Mouse (Mus musculus) forebrain, embryonic 14.5 days (tissue): ENCODE data around the gene Fam110a. TPM values are rescaled to one million over a fixed set of nuclear protein-coding genes. Genes with fewer than 3 reads are reported as not detected.

Source experiments
- ATAC-seq: fragments of 200-750 bp; cut with Nextera tagmentation; 2 replicates; pipeline ENCODE4 v1.8.0; 2017; ENCODE audit warnings: mild to moderate bottlenecking, moderate library complexity
- DNase-seq: peaks from one replicate; pipeline ENCODE4 v3.0.0-alpha.2; 2015; ENCODE audit warnings: low spot score
- H3K27ac ChIP-seq: fragments of 300-500 bp; sonication (generic); 2 replicates; pipeline ENCODE4 v1.5.1; 2014; ENCODE audit warnings: low read depth, mild to moderate bottlenecking, control low read depth, low read length, moderate library complexity
- H3K27me3 ChIP-seq: fragments of 300-500 bp; sonication (generic); replicated peaks from 2 replicates; pipeline ENCODE4 v1.6.1; 2014; ENCODE audit warnings: low read length, control low read depth, mixed read lengths; ENCODE audit not compliant: control insufficient read depth, insufficient read depth
- H3K36me3 ChIP-seq: fragments of 300-500 bp; sonication (generic); 2 replicates; pipeline ENCODE4 v1.6.1; 2014; ENCODE audit warnings: low read length, control low read depth; ENCODE audit not compliant: control insufficient read depth, insufficient read depth
- H3K4me1 ChIP-seq: fragments of 300-500 bp; sonication (generic); 2 replicates; pipeline ENCODE4 v1.6.1; 2014; ENCODE audit warnings: antibody characterized with exemption, low read length, control low read depth; ENCODE audit not compliant: control insufficient read depth, insufficient read depth
- H3K4me2 ChIP-seq: fragments of 300-500 bp; sonication (generic); 2 replicates; pipeline ENCODE4 v1.6.1; 2014; ENCODE audit warnings: mild to moderate bottlenecking, control low read depth, low read length
- H3K4me3 ChIP-seq: fragments of 300-500 bp; sonication (generic); 2 replicates; pipeline ENCODE4 v1.5.1; 2014; ENCODE audit warnings: low read depth, low read length, control low read depth
- H3K9ac ChIP-seq: fragments of 300-500 bp; sonication (generic); 2 replicates; pipeline ENCODE4 v1.6.1; 2014; ENCODE audit warnings: mild to moderate bottlenecking, low read length, control low read depth, moderate library complexity
- H3K9me3 ChIP-seq: fragments of 300-500 bp; sonication (generic); replicated peaks from 2 replicates; pipeline ENCODE4 v1.6.1; 2016; ENCODE audit warnings: low read length, control low read depth, mixed read lengths; ENCODE audit not compliant: control insufficient read depth
- WGBS: fragments of 180-500 bp; shearing (Covaris S2); extraction: QIAGEN DNeasy Blood & Tissue Kit; methylation state at CpG from one replicate; pipeline ENCODE4 v1.1.7; 2014; 5-methylcytosine and 5-hydroxymethylcytosine counted together
- polyA plus RNA-seq: library from polyadenylated mRNA; unstranded; fragments of >200 nt; fragmentation: Nextera tagmentation; extraction: Ambion mirVana; gene quantifications from 2 replicates; pipeline ENCODE4 v1.2.1, GENCODE M21; 2014

Fam110a gene
- polyA plus RNA-seq, 1 experiment from 2014 or later: 64.5 TPM

DNA sequence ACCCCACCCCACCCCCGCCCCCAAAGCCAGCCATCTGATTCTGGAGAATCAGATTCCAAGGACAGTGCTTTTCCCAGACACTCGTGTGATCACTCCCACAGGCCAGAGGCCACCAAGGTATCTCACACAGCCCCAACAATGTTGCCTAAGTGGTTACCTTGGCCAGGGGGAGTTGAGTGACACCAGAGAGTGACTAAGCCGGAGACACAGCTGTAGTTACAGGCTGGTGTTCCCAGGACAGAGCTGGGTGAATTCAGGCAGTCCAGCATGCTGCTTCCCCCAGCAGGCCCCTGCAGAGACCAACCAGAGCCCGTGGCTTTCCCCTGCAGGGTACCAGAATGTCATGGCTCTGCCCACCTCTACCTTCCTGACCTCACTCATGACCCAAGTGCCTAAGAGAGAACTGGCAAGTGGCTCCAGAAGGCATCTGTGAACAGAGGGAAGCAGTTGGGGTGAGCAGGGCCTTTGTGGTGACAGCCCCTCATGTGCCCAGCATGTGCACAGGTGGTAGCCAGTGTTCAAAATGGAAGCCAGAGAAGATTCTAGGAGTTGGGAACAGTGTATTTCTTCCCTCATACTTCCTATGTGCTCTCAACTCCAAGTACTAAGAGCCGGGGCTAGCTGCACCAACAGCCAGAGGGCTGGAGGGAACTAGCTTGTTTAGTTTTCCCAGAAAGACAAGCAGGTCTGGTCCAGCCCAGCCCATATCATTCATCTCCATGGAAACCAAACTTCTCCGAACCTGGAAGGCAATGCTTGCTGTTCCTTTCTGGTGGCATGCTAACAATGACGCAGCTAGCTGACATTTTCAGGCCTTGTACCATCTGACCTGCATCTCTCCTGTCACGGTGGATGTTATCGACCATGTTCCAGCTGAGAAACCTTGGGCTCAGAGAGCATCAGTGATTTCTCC lies 18.5 kb downstream of the Fam110a start:
- Histone ChIP-seq H3K4me2 (no peak overlapping the region), H3K36me3 (no peaks in the 10 kb centered on the region), H3K4me1 (peaks cover 20% of the 10 kb centered on the region), H3K9me3 (no peaks in the 10 kb centered on the region), H3K9ac (no peak overlapping the region), H3K27me3 (no peaks in the 10 kb centered on the region), H3K4me3 (no peak overlapping the region), H3K27ac (no peak overlapping the region)
- ATAC-seq (no peak), DNase-seq (no peak)
- 41% methylated on average over 9 of the region's 9 CpGs for WGBS

DNA sequence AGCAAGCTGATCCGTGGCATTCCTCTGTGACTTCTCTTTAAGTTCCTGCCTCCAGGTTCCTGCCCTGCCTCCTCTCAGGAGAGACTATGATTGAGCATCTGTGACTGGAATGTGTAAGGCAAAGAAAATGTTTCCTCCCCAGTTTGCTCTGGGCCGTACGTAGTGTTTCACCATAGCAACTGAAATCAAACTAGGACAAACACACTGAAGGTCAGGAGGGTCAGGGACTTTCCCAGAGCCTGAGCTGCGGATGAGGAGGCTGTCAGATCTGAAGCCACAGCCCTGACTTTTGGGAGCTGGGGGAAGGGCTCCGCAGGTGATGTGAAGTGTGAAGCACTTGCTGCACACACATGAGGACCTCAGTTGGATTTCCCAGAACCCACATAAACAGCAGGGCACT lies 20.7 kb downstream of the Fam110a start:
- Histone ChIP-seq H3K27me3 (no peaks in the 10 kb centered on the region), H3K27ac (no peak overlapping the region), H3K9me3 (no peaks in the 10 kb centered on the region), H3K4me1 (peaks cover 19% of the 10 kb centered on the region), H3K4me2 (no peak overlapping the region), H3K4me3 (no peak overlapping the region), H3K9ac (no peak overlapping the region), H3K36me3 (no peaks in the 10 kb centered on the region)
- DNase-seq (no peak), ATAC-seq (no peak)
- WGBS: 54% methylated on average over 5 of the region's 5 CpGs

GRCm38 (mm10) chr2:151956500-151957137 lies 23.4 kb downstream of the Fam110a start:
- Histone ChIP-seq H3K4me2 (no peak overlapping the region), H3K9me3 (no peaks in the 10 kb centered on the region), H3K4me3 (no peak overlapping the region), H3K27me3 (no peaks in the 10 kb centered on the region), H3K9ac (no peak overlapping the region), H3K27ac (no peak overlapping the region), H3K4me1 (peaks cover 5% of the 10 kb centered on the region), H3K36me3 (no peaks in the 10 kb centered on the region)
- peak; percentile 28; the same call in 1 of the 2 replicates for ATAC-seq
- DNase-seq: no peak
- 63% methylated on average over 4 of the region's 4 CpGs for WGBS

- DNase-seq (no peak), ATAC-seq (no peak)
- Histone ChIP-seq H3K9ac (no peak overlapping the region), H3K4me1 (peaks cover 4% of the 10 kb centered on the region; the same call in 1 of the 2 replicates), H3K27ac (no peak overlapping the region), H3K27me3 (no peaks in the 10 kb centered on the region), H3K9me3 (no peaks in the 10 kb centered on the region), H3K4me2 (no peak overlapping the region), H3K4me3 (no peak overlapping the region), H3K36me3 (no peaks in the 10 kb centered on the region)
- WGBS: 88% methylated on average over 8 of the region's 8 CpGs
Observed at GRCm38 (mm10) chr2:151953665-151954064, 26.4 kb downstream of the Fam110a start.

GRCm38 (mm10) chr2:151949082-151949774 lies 30.8 kb downstream of the Fam110a start:
- no peaks in the 10 kb centered on the region for H3K9me3 ChIP-seq
- DNase-seq: peak; percentile 51
- no peak overlapping the region for H3K4me2 ChIP-seq
- 63% methylated on average over 2 of the region's 2 CpGs for WGBS
- no peak overlapping the region for H3K27ac ChIP-seq
- no peaks in the 10 kb centered on the region for H3K27me3 ChIP-seq
- no peaks in the 10 kb centered on the region for H3K4me1 ChIP-seq
- no peak overlapping the region for H3K4me3 ChIP-seq
- H3K9ac ChIP-seq: no peak overlapping the region
- ATAC-seq: peak; percentile 44; the same call in 1 of the 2 replicates
- no peaks in the 10 kb centered on the region for H3K36me3 ChIP-seq

DNA sequence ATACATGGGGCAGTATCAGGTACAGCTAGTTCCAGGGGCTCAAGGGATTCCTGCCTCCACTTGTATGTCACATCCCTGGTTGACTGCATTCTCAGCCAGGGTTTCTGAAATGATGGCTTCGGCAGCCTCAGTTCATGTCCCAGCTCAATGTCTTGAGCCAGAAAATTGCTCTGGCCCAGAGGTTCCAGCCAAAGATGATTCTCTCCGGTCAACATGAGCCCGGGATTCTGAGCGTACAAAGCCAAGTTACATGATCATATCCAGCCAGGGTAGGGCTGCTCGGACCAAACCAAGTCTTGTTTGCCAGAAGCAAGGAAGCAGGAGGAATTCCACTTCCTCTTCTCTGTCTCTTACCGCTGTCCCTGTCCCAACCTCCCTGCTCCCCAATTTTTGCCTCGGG lies 31.7 kb downstream of the Fam110a start:
- no peak for ATAC-seq
- H3K27ac ChIP-seq: no peak overlapping the region
- H3K36me3 ChIP-seq: no peaks in the 10 kb centered on the region
- no peak overlapping the region for H3K4me2 ChIP-seq
- WGBS: 87% methylated on average over 7 of the region's 7 CpGs
- no peak overlapping the region for H3K9ac ChIP-seq
- H3K4me3 ChIP-seq: no peak overlapping the region
- no peaks in the 10 kb centered on the region for H3K9me3 ChIP-seq
- no peak for DNase-seq
- H3K27me3 ChIP-seq: no peaks in the 10 kb centered on the region
- no peaks in the 10 kb centered on the region for H3K4me1 ChIP-seq

DNA sequence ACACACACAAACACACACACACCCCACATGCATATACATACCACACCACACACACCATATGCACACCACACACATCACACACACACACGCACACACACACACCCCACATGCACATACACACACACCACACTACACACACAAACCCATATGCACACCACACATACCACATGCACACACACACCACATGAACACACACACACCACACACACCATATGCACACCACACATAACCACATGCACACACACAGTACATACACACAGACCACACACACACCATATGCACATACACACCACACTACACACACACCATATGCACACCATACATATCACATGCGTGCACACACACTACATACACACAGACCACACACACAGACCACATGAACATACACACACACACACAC lies 32.4 kb downstream of the Fam110a start:
- Histone ChIP-seq H3K27ac (no peak overlapping the region), H3K4me3 (no peak overlapping the region), H3K4me1 (no peaks in the 10 kb centered on the region), H3K4me2 (no peak overlapping the region), H3K9ac (no peak overlapping the region), H3K27me3 (no peaks in the 10 kb centered on the region), H3K36me3 (no peaks in the 10 kb centered on the region), H3K9me3 (no peaks in the 10 kb centered on the region)
- 89% methylated on average over 2 of the region's 2 CpGs for WGBS
- ATAC-seq (no peak), DNase-seq (no peak)

GRCm38 (mm10) chr2:151944106-151944505 lies 35.9 kb downstream of the Fam110a start:
- Histone ChIP-seq H3K9me3 (no peaks in the 10 kb centered on the region), H3K4me1 (no peaks in the 10 kb centered on the region), H3K9ac (no peak overlapping the region), H3K4me3 (no peak overlapping the region), H3K27me3 (no peaks in the 10 kb centered on the region), H3K36me3 (no peaks in the 10 kb centered on the region), H3K4me2 (no peak overlapping the region), H3K27ac (no peak overlapping the region)
- DNase-seq (no peak), ATAC-seq (no peak)
- 69% methylated on average over 2 of the region's 2 CpGs for WGBS
